Mouse (Mus musculus): Measurements from ENCODE around the gene Tmem19. TPM values are rescaled to one million over a fixed set of nuclear protein-coding genes. Genes with fewer than 3 reads are reported as not detected.

Gene Tmem19
- polyA plus RNA-seq, 1 experiment from 2014 or later = 24.7 TPM

DNA sequence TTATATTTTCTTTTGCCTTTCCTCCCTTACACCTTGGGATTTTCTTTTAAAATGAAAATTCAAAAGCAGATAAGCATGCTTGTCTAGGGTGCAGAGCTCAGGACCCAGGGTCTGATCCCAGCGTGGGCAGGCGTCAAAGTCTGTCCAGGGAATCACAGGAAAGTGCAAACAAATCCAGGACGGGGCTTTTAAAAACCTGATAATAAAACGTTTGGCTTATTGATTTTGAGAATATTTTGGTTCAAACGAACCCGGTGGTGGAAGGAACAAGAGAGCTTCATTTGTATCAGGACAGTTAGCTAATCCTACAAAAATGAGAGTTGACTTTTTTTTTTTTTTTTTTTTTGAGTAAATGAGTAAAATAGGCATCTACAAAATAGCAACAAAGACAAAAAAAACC, 14.2 kb downstream of the Tmem19 start:
- no peaks in the 10 kb centered on the region for H3K4me1 ChIP-seq (replicated peaks)
- no peaks in the 10 kb centered on the region for H3K9me3 ChIP-seq
- 85% methylated on average over 6 of the region's 6 CpGs for WGBS
- peaks cover 19% of the 10 kb centered on the region for H3K36me3 ChIP-seq
- H3K4me3 ChIP-seq (replicated peaks) = no peak overlapping the region
- no peaks in the 10 kb centered on the region for H3K27me3 ChIP-seq
- H3K9ac ChIP-seq (replicated peaks) = no peak overlapping the region
- no peak overlapping the region for H3K27ac ChIP-seq
- no peak for ATAC-seq (ENCODE audit: insufficient number of reproducible peaks, insufficient read depth, low FRiP score, low TSS enrichment, low read depth)
- no peak overlapping the region for H3K4me2 ChIP-seq

DNA sequence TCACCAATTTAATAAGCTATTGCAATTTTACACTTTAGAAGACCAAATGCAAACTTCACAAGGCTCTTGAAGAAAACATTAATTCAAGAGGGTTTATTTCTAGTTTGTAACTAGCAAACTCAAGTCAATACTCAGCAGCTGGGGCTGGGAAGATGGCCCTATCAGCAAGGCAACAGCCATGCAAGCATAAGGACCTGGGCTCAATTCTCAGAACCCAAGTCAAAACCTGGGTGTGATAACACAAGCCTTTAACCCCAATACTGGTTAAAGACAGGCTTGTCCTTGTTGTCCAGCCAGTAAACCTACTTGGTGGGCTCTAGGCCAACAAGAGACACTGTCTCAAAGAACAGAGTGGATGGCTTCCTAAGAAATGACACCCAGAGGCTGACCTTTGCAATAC, 15.9 kb downstream of the Tmem19 start:
- no peak overlapping the region for H3K27ac ChIP-seq
- no peaks in the 10 kb centered on the region for H3K27me3 ChIP-seq
- no peak for ATAC-seq (ENCODE audit: insufficient number of reproducible peaks, insufficient read depth, low FRiP score, low TSS enrichment, low read depth)
- no peak overlapping the region for H3K9ac ChIP-seq (replicated peaks)
- no peak overlapping the region for H3K4me2 ChIP-seq
- H3K4me1 ChIP-seq (replicated peaks) = no peaks in the 10 kb centered on the region
- no peaks in the 10 kb centered on the region for H3K9me3 ChIP-seq
- H3K4me3 ChIP-seq (replicated peaks) = no peak overlapping the region
- peaks cover 34% of the 10 kb centered on the region for H3K36me3 ChIP-seq

GRCm38 (mm10) chr10:115342771-115343425, 19.4 kb downstream of the Tmem19 start:
- no peak overlapping the region for H3K27ac ChIP-seq
- no peaks in the 10 kb centered on the region for H3K4me1 ChIP-seq (replicated peaks)
- H3K4me3 ChIP-seq (replicated peaks) = no peak overlapping the region
- H3K27me3 ChIP-seq = no peaks in the 10 kb centered on the region
- 87% methylated on average over 4 of the region's 4 CpGs for WGBS
- no peak overlapping the region for H3K4me2 ChIP-seq
- no peaks in the 10 kb centered on the region for H3K9me3 ChIP-seq
- no peak overlapping the region for H3K9ac ChIP-seq (replicated peaks)
- no peak for ATAC-seq (ENCODE audit: insufficient number of reproducible peaks, insufficient read depth, low FRiP score, low TSS enrichment, low read depth)
- H3K36me3 ChIP-seq = peaks cover 57% of the 10 kb centered on the region

DNA sequence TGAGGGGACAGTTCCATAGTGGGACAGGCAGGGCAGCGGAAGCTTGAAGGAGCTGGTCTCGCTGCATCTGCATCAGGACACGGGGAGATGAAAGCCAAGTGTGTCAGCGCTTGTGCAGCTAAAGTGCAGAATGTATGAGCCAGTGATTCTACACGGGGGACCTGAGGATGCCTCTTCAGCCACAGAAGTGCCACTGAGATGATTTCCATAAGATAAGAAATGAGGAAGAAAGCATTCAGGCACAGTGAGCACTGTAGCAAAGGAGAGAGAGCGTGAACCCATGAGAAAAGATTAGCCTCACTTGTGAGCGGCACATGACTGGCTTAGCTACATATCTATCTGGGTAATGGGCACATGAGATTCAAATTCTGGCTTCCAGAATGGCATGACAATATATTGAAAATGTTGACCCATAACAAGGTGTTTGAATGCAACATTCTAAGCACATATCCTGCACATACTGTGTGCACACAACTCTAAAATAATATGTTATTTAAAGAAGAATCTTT, 22.4 kb downstream of the Tmem19 start:
- no peak for ATAC-seq (ENCODE audit: insufficient number of reproducible peaks, insufficient read depth, low FRiP score, low TSS enrichment, low read depth)
- Histone ChIP-seq H3K4me3 (replicated peaks) (no peak overlapping the region), H3K27ac (no peak overlapping the region), H3K4me2 (no peak overlapping the region), H3K9me3 (no peaks in the 10 kb centered on the region), H3K27me3 (no peaks in the 10 kb centered on the region), H3K9ac (replicated peaks) (no peak overlapping the region), H3K36me3 (peaks cover 40% of the 10 kb centered on the region), H3K4me1 (replicated peaks) (no peaks in the 10 kb centered on the region)
- 94% methylated on average over 7 of the region's 7 CpGs for WGBS

- Histone ChIP-seq H3K4me3 (replicated peaks) (no peak overlapping the region), H3K9me3 (no peaks in the 10 kb centered on the region), H3K27ac (no peak overlapping the region), H3K4me2 (no peak overlapping the region), H3K27me3 (no peaks in the 10 kb centered on the region), H3K4me1 (replicated peaks) (no peaks in the 10 kb centered on the region), H3K36me3 (peaks cover 25% of the 10 kb centered on the region), H3K9ac (replicated peaks) (no peak overlapping the region)
- no peak for ATAC-seq (ENCODE audit: insufficient number of reproducible peaks, insufficient read depth, low FRiP score, low TSS enrichment, low read depth)
- WGBS = 82% methylated on average over 4 of the region's 4 CpGs
Measured at GRCm38 (mm10) chr10:115336901-115337300, 25.4 kb downstream of the Tmem19 start.

GRCm38 (mm10) chr10:115333528-115333927, 28.8 kb downstream of the Tmem19 start:
- Histone ChIP-seq H3K27ac (no peak overlapping the region), H3K27me3 (no peaks in the 10 kb centered on the region), H3K9ac (replicated peaks) (no peak overlapping the region), H3K36me3 (no peaks in the 10 kb centered on the region), H3K4me3 (replicated peaks) (no peak overlapping the region), H3K9me3 (no peaks in the 10 kb centered on the region), H3K4me1 (replicated peaks) (no peaks in the 10 kb centered on the region), H3K4me2 (no peak overlapping the region)
- no peak for ATAC-seq (ENCODE audit: insufficient number of reproducible peaks, insufficient read depth, low FRiP score, low TSS enrichment, low read depth)
- WGBS = 83% methylated on average over 9 of the region's 9 CpGs

- no peak for ATAC-seq (ENCODE audit: insufficient number of reproducible peaks, insufficient read depth, low FRiP score, low TSS enrichment, low read depth)
- Histone ChIP-seq H3K27ac (no peak overlapping the region), H3K9ac (replicated peaks) (no peak overlapping the region), H3K4me2 (no peak overlapping the region), H3K27me3 (no peaks in the 10 kb centered on the region), H3K4me1 (replicated peaks) (no peaks in the 10 kb centered on the region), H3K36me3 (no peaks in the 10 kb centered on the region), H3K9me3 (no peaks in the 10 kb centered on the region), H3K4me3 (replicated peaks) (no peak overlapping the region)
- 74% methylated on average over 4 of the region's 4 CpGs for WGBS
Measured at GRCm38 (mm10) chr10:115332997-115333396, 29.3 kb downstream of the Tmem19 start.

GRCm38 (mm10) chr10:115332420-115332952, 29.8 kb downstream of the Tmem19 start:
- H3K27ac ChIP-seq = no peak overlapping the region
- H3K27me3 ChIP-seq = no peaks in the 10 kb centered on the region
- H3K9me3 ChIP-seq = no peaks in the 10 kb centered on the region
- no peaks in the 10 kb centered on the region for H3K36me3 ChIP-seq
- no peak for ATAC-seq (ENCODE audit: insufficient number of reproducible peaks, insufficient read depth, low FRiP score, low TSS enrichment, low read depth)
- WGBS = 85% methylated on average over 8 of the region's 8 CpGs
- H3K9ac ChIP-seq (replicated peaks) = no peak overlapping the region
- H3K4me2 ChIP-seq = no peak overlapping the region
- H3K4me1 ChIP-seq (replicated peaks) = no peaks in the 10 kb centered on the region
- H3K4me3 ChIP-seq (replicated peaks) = no peak overlapping the region

GRCm38 (mm10) chr10:115329010-115329530, 33.2 kb downstream of the Tmem19 start:
- ATAC-seq (ENCODE audit: insufficient number of reproducible peaks, insufficient read depth, low FRiP score, low TSS enrichment, low read depth) = no peak

DNA sequence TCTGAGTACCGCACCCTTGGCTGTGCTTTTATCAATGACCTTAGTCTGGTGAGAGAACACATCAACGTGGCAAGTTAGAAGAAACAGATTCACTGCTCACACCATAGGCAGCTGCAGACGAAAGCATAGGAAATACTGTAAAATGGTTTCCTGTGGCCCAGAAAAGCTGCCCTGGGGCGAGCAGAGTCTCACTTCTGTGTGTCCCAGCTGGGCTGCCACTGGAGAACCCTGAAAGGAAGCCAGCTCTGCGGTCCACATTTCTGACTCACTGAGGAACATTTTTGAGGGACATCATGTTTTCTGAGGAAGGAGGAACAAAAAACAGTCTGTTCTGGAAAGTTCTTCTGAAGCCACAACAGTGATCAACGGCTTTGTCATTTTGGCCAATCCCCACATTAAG, 33.8 kb downstream of the Tmem19 start:
- Histone ChIP-seq H3K4me2 (no peak overlapping the region), H3K4me3 (replicated peaks) (no peak overlapping the region), H3K9ac (replicated peaks) (no peak overlapping the region), H3K4me1 (replicated peaks) (no peaks in the 10 kb centered on the region; the same call in 1 of the 2 replicates), H3K9me3 (no peaks in the 10 kb centered on the region), H3K36me3 (no peaks in the 10 kb centered on the region), H3K27ac (no peak overlapping the region), H3K27me3 (no peaks in the 10 kb centered on the region)
- ATAC-seq (ENCODE audit: insufficient number of reproducible peaks, insufficient read depth, low FRiP score, low TSS enrichment, low read depth) = no peak
- WGBS = 68% methylated on average over 6 of the region's 6 CpGs

More at GRCm38 (mm10) chr10:115329010-115329530, 33.2 kb downstream of the Tmem19 start:
- Histone ChIP-seq H3K9ac (replicated peaks) (no peak overlapping the region), H3K36me3 (no peaks in the 10 kb centered on the region), H3K27ac (no peak overlapping the region), H3K9me3 (no peaks in the 10 kb centered on the region), H3K4me2 (no peak overlapping the region), H3K27me3 (no peaks in the 10 kb centered on the region), H3K4me1 (replicated peaks) (no peaks in the 10 kb centered on the region; the same call in 1 of the 2 replicates), H3K4me3 (replicated peaks) (no peak overlapping the region)
- 80% methylated on average over 3 of the region's 3 CpGs for WGBS

GRCm38 (mm10) chr10:115323295-115323694, 39.0 kb downstream of the Tmem19 start:
- Histone ChIP-seq H3K9me3 (no peaks in the 10 kb centered on the region), H3K4me1 (replicated peaks) (no peaks in the 10 kb centered on the region; the same call in 1 of the 2 replicates), H3K27ac (no peak overlapping the region), H3K36me3 (no peaks in the 10 kb centered on the region), H3K4me2 (no peak overlapping the region), H3K9ac (replicated peaks) (no peak overlapping the region), H3K4me3 (replicated peaks) (no peak overlapping the region), H3K27me3 (no peaks in the 10 kb centered on the region)
- WGBS = 9% methylated on average over 6 of the region's 6 CpGs
- no peak for ATAC-seq (ENCODE audit: insufficient number of reproducible peaks, insufficient read depth, low FRiP score, low TSS enrichment, low read depth)

All from limb, embryonic 12.5 days (tissue).